Mouse (Mus musculus): ENCODE data around the gene Otoa. TPM values are rescaled to one million over a fixed set of nuclear protein-coding genes. Genes with fewer than 3 reads are reported as not detected.

Otoa gene
- polyA plus RNA-seq, 1 experiment from 2014 or later = 0.35 TPM

GRCm38 (mm10) chr7:121085500-121085899 is 4.0 kb downstream of the Otoa start:
- 17% methylated on average over 4 of the region's 4 CpGs for WGBS
- no peaks in the 10 kb centered on the region for H3K9me3 ChIP-seq
- H3K9ac ChIP-seq = no peak overlapping the region
- H3K4me3 ChIP-seq = no peak overlapping the region
- no peaks in the 10 kb centered on the region for H3K27me3 ChIP-seq (replicated peaks)
- H3K36me3 ChIP-seq (replicated peaks) = no peaks in the 10 kb centered on the region
- ATAC-seq (replicated peaks) = peak; percentile 24; the same call in 1 of the 2 replicates
- H3K4me1 ChIP-seq = peaks cover 3% of the 10 kb centered on the region; the same call in 1 of the 2 replicates
- no peak overlapping the region for H3K27ac ChIP-seq
- H3K4me2 ChIP-seq = no peak overlapping the region

- peaks cover 3% of the 10 kb centered on the region; the same call in 1 of the 2 replicates for H3K4me1 ChIP-seq
- H3K9ac ChIP-seq = no peak overlapping the region
- no peak for ATAC-seq (replicated peaks)
- no peak overlapping the region for H3K27ac ChIP-seq
- WGBS = 78% methylated on average over 5 of the region's 5 CpGs
- no peaks in the 10 kb centered on the region for H3K27me3 ChIP-seq (replicated peaks)
- H3K4me2 ChIP-seq = no peak overlapping the region
- no peak overlapping the region for H3K4me3 ChIP-seq
- no peaks in the 10 kb centered on the region for H3K9me3 ChIP-seq
- no peaks in the 10 kb centered on the region for H3K36me3 ChIP-seq (replicated peaks)
Observed at GRCm38 (mm10) chr7:121088745-121089144, 7.3 kb downstream of the Otoa start.

- H3K27me3 ChIP-seq (replicated peaks) = no peaks in the 10 kb centered on the region
- no peak overlapping the region for H3K4me3 ChIP-seq
- H3K4me1 ChIP-seq = no peaks in the 10 kb centered on the region; the same call in 1 of the 2 replicates
- H3K4me2 ChIP-seq = no peak overlapping the region
- no peaks in the 10 kb centered on the region for H3K36me3 ChIP-seq (replicated peaks)
- no peak overlapping the region for H3K9ac ChIP-seq
- no peaks in the 10 kb centered on the region for H3K9me3 ChIP-seq
- no peak for ATAC-seq (replicated peaks)
- WGBS = 95% methylated on average over 7 of the region's 7 CpGs
- H3K27ac ChIP-seq = no peak overlapping the region
Observed at GRCm38 (mm10) chr7:121090748-121091147, 9.3 kb downstream of the Otoa start.

GRCm38 (mm10) chr7:121093026-121093425 is 11.6 kb downstream of the Otoa start:
- Histone ChIP-seq H3K4me2 (no peak overlapping the region), H3K4me3 (no peak overlapping the region), H3K27ac (no peak overlapping the region), H3K27me3 (replicated peaks) (no peaks in the 10 kb centered on the region), H3K9ac (no peak overlapping the region), H3K9me3 (no peaks in the 10 kb centered on the region), H3K36me3 (replicated peaks) (no peaks in the 10 kb centered on the region), H3K4me1 (no peaks in the 10 kb centered on the region)
- 75% methylated on average over 4 of the region's 4 CpGs for WGBS
- no peak for ATAC-seq (replicated peaks)

GRCm38 (mm10) chr7:121098614-121099389 is 17.4 kb downstream of the Otoa start:
- H3K9me3 ChIP-seq = no peaks in the 10 kb centered on the region
- WGBS = 74% methylated on average over 10 of the region's 10 CpGs
- no peaks in the 10 kb centered on the region for H3K27me3 ChIP-seq (replicated peaks)
- no peak overlapping the region for H3K27ac ChIP-seq
- no peaks in the 10 kb centered on the region for H3K36me3 ChIP-seq (replicated peaks)
- no peaks in the 10 kb centered on the region for H3K4me1 ChIP-seq
- H3K9ac ChIP-seq = no peak overlapping the region
- H3K4me3 ChIP-seq = no peak overlapping the region
- no peak for ATAC-seq (replicated peaks)
- no peak overlapping the region for H3K4me2 ChIP-seq

- no peak overlapping the region for H3K4me3 ChIP-seq
- no peaks in the 10 kb centered on the region for H3K9me3 ChIP-seq
- WGBS = 85% methylated on average over 3 of the region's 3 CpGs
- no peak overlapping the region for H3K4me2 ChIP-seq
- H3K36me3 ChIP-seq (replicated peaks) = no peaks in the 10 kb centered on the region
- no peaks in the 10 kb centered on the region for H3K4me1 ChIP-seq
- H3K27me3 ChIP-seq (replicated peaks) = no peaks in the 10 kb centered on the region
- no peak overlapping the region for H3K27ac ChIP-seq
- no peak overlapping the region for H3K9ac ChIP-seq
- ATAC-seq (replicated peaks) = no peak
Observed at GRCm38 (mm10) chr7:121107851-121108250, 26.4 kb downstream of the Otoa start.

GRCm38 (mm10) chr7:121111321-121111720 is 29.9 kb downstream of the Otoa start:
- no peak overlapping the region for H3K4me2 ChIP-seq
- no peaks in the 10 kb centered on the region for H3K27me3 ChIP-seq (replicated peaks)
- 58% methylated on average over 3 of the region's 3 CpGs for WGBS
- no peak overlapping the region for H3K27ac ChIP-seq
- no peak overlapping the region for H3K9ac ChIP-seq
- no peaks in the 10 kb centered on the region for H3K9me3 ChIP-seq
- ATAC-seq (replicated peaks) = no peak
- H3K4me3 ChIP-seq = no peak overlapping the region
- H3K36me3 ChIP-seq (replicated peaks) = no peaks in the 10 kb centered on the region
- H3K4me1 ChIP-seq = no peaks in the 10 kb centered on the region

- Histone ChIP-seq H3K27ac (no peak overlapping the region), H3K27me3 (replicated peaks) (no peaks in the 10 kb centered on the region), H3K4me1 (no peaks in the 10 kb centered on the region), H3K9ac (no peak overlapping the region), H3K9me3 (no peaks in the 10 kb centered on the region), H3K4me2 (no peak overlapping the region), H3K36me3 (replicated peaks) (no peaks in the 10 kb centered on the region), H3K4me3 (no peak overlapping the region)
- WGBS = 73% methylated on average over 3 of the region's 3 CpGs
- ATAC-seq (replicated peaks) = no peak
Observed at GRCm38 (mm10) chr7:121111762-121112161, 30.3 kb downstream of the Otoa start.

- Histone ChIP-seq H3K4me1 (peaks cover 7% of the 10 kb centered on the region; the same call in 1 of the 2 replicates), H3K9ac (no peak overlapping the region), H3K9me3 (no peaks in the 10 kb centered on the region), H3K27me3 (replicated peaks) (no peaks in the 10 kb centered on the region), H3K4me2 (no peak overlapping the region), H3K36me3 (replicated peaks) (no peaks in the 10 kb centered on the region), H3K4me3 (no peak overlapping the region), H3K27ac (no peak overlapping the region)
- 9% methylated on average over 10 of the region's 10 CpGs for WGBS
- ATAC-seq (replicated peaks) = peak; percentile 87
Observed at GRCm38 (mm10) chr7:121120143-121120818, 38.8 kb downstream of the Otoa start.

GRCm38 (mm10) chr7:121130837-121131236 is 49.4 kb downstream of the Otoa start:
- no peak overlapping the region for H3K27ac ChIP-seq
- ATAC-seq (replicated peaks) = no peak
- H3K4me1 ChIP-seq = no peaks in the 10 kb centered on the region
- no peaks in the 10 kb centered on the region for H3K27me3 ChIP-seq (replicated peaks)
- no peak overlapping the region for H3K9ac ChIP-seq
- WGBS = 97% methylated on average over 2 of the region's 2 CpGs
- H3K4me3 ChIP-seq = no peak overlapping the region
- no peaks in the 10 kb centered on the region for H3K9me3 ChIP-seq
- H3K36me3 ChIP-seq (replicated peaks) = no peaks in the 10 kb centered on the region
- no peak overlapping the region for H3K4me2 ChIP-seq

- no peak overlapping the region for H3K9ac ChIP-seq
- ATAC-seq (replicated peaks) = no peak
- no peaks in the 10 kb centered on the region for H3K36me3 ChIP-seq (replicated peaks)
- no peaks in the 10 kb centered on the region for H3K4me1 ChIP-seq
- H3K4me2 ChIP-seq = no peak overlapping the region
- no peaks in the 10 kb centered on the region for H3K27me3 ChIP-seq (replicated peaks)
- H3K4me3 ChIP-seq = no peak overlapping the region
- 69% methylated on average over 5 of the region's 5 CpGs for WGBS
- H3K9me3 ChIP-seq = no peaks in the 10 kb centered on the region
- no peak overlapping the region for H3K27ac ChIP-seq
Observed at GRCm38 (mm10) chr7:121141274-121141673, 59.8 kb downstream of the Otoa start.

- Histone ChIP-seq H3K9ac (no peak overlapping the region), H3K4me2 (no peak overlapping the region), H3K9me3 (no peaks in the 10 kb centered on the region), H3K27me3 (replicated peaks) (no peaks in the 10 kb centered on the region), H3K36me3 (replicated peaks) (no peaks in the 10 kb centered on the region), H3K4me3 (no peak overlapping the region), H3K4me1 (no peaks in the 10 kb centered on the region), H3K27ac (no peak overlapping the region)
- ATAC-seq (replicated peaks) = no peak
- 88% methylated on average over 5 of the region's 5 CpGs for WGBS
Observed at GRCm38 (mm10) chr7:121150662-121151061, 69.2 kb downstream of the Otoa start.

- no peak overlapping the region for H3K9ac ChIP-seq
- H3K4me2 ChIP-seq = no peak overlapping the region
- ATAC-seq (replicated peaks) = no peak
- no peaks in the 10 kb centered on the region for H3K4me1 ChIP-seq
- no peak overlapping the region for H3K4me3 ChIP-seq
- H3K27ac ChIP-seq = no peak overlapping the region
- H3K9me3 ChIP-seq = no peaks in the 10 kb centered on the region
- H3K27me3 ChIP-seq (replicated peaks) = no peaks in the 10 kb centered on the region
- WGBS = 87% methylated on average over 2 of the region's 2 CpGs
- H3K36me3 ChIP-seq (replicated peaks) = no peaks in the 10 kb centered on the region
Observed at GRCm38 (mm10) chr7:121152186-121152585, 70.7 kb downstream of the Otoa start.
